Mouse (Mus musculus): ENCODE data around the gene Pafah1b3.

GRCm38 (mm10) chr7:25305481-25305880 lies 7.7 kb upstream of the Pafah1b3 start:
- TF ChIP-seq CTCF (IDR thresholded peaks at IDR 0.05; ENCODE audit: low read depth, low read length) (no peak), POLR2A (IDR thresholded peaks at IDR 0.05; ENCODE audit: extremely low read depth, insufficient read depth, low read length) (no peak)

Data from liver, adult 2 months (tissue).